27 mouse cellular contexts compared by ENCODE assay signal in the genomic region with DNA sequence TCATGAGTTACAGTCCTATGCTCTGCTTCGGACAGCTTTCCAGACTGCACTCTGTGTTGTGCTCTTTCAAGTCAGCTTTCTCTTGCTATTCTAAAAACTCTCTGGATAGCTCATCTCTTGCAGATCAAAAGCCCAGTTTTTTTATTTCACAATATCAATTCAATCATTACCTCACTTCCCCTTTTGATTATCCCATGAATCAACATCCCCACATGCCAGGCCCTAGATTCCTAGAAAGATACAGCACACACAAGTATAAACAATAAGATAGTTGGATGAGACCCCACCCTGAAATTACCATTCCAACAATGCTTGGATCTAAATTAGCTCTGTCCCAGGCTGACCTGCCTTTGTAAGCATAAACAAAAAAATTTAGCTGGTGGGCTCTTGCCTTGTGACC. TPM values are rescaled to one million over a fixed set of nuclear protein-coding genes. Genes with fewer than 3 reads are reported as not detected.
"Had no signal": no experiment of that assay in that cellular context is flagged by ENCODE, and none has a peak within 500 bp of the region (broad histone marks: within the 10 kb centered on the region; RNA-seq: fewer than 3 reads in every experiment).

No protein-coding gene starts in this region.

- H3K4me3 ChIP-seq: gastrocnemius, adult 2 months; heart, embryonic 10.5 days; heart, embryonic 12.5 days; hindbrain, embryonic 10.5 days; hindbrain, embryonic 12.5 days; intestine, embryonic 15.5 days; layer of hippocampus, adult 2 months; left cerebral cortex, adult 2 months; limb, embryonic 12.5 days; liver, embryonic 13.5 days had no signal

- H3K27me3 ChIP-seq: heart, embryonic 12.5 days; hindbrain, embryonic 12.5 days; intestine, embryonic 15.5 days; limb, embryonic 12.5 days; liver, embryonic 13.5 days had no signal

- H3K27ac ChIP-seq: gastrocnemius, adult 2 months; heart, embryonic 10.5 days; hindbrain, embryonic 10.5 days; hindbrain, embryonic 12.5 days; hindbrain, embryonic 14.5 days; intestine, embryonic 15.5 days; layer of hippocampus, adult 2 months; left cerebral cortex, adult 2 months; limb, embryonic 12.5 days; liver, embryonic 13.5 days had no signal

- H3K4me1 ChIP-seq: heart, embryonic 12.5 days; hindbrain, embryonic 10.5 days; intestine, embryonic 15.5 days; limb, embryonic 12.5 days; liver, embryonic 13.5 days had no signal

- H3K36me3 ChIP-seq: heart, embryonic 10.5 days; heart, embryonic 12.5 days; hindbrain, embryonic 10.5 days; hindbrain, embryonic 12.5 days; intestine, embryonic 15.5 days; limb, embryonic 12.5 days; liver, embryonic 13.5 days had no signal

- H3K4me2 ChIP-seq: heart, embryonic 12.5 days; hindbrain, embryonic 12.5 days; hindbrain, embryonic 14.5 days; intestine, embryonic 15.5 days; limb, embryonic 12.5 days; liver, embryonic 11.5 days; liver, embryonic 13.5 days had no signal

- H3K9me3 ChIP-seq: intestine, embryonic 15.5 days; liver, embryonic 13.5 days had no signal

- H3K9ac ChIP-seq: heart, embryonic 12.5 days; hindbrain, embryonic 12.5 days; hindbrain, embryonic 14.5 days; intestine, embryonic 15.5 days; limb, embryonic 12.5 days; liver, embryonic 13.5 days had no signal

- ATAC-seq: hindbrain, embryonic 16.5 days; inflammation-experienced regulatory T-cells, adult 6 months; intestine, embryonic 15.5 days; intestine, postnatal 0 days had no signal

- DNase-seq: gastrocnemius, adult 2 months; gastrocnemius, postnatal 10 days; gastrocnemius, postnatal 25 days; heart, adult 18-20 months; heart, postnatal 10 days; heart, postnatal 4 days; kidney, adult 18-20 months; kidney, adult 8-10 months; kidney, postnatal 10 days; kidney, postnatal 25 days; kidney, postnatal 4 days; left cerebral cortex, postnatal 4 days; liver, embryonic 13.5 days had no signal

RNA-seq across cellular contexts. Expression of a gene that starts 57.6 kb away (rescaled TPM):
- total RNA-seq: granulocyte monocyte progenitor cell, adult 5-6 weeks had no signal
